Mouse (Mus musculus) myocyte (in vitro differentiated cells): Measurements from ENCODE around the gene Mylk3.

Experiments
- CEBPB ChIP-seq: IDR thresholded peaks from 2 replicates; pipeline ENCODE4 v1.6.1; 2011; ENCODE audit warnings: mild to moderate bottlenecking, moderate library complexity; ENCODE audit not compliant: poor library complexity, insufficient read depth, severe bottlenecking
- E2F4 ChIP-seq: IDR thresholded peaks from one replicate; pipeline ENCODE4 v1.6.1; 2011; ENCODE audit warnings: mild to moderate bottlenecking, control low read depth, moderate library complexity; ENCODE audit not compliant: insufficient read depth
- MAX ChIP-seq: IDR thresholded peaks from one replicate; pipeline ENCODE4 v1.6.1; 2011; ENCODE audit warnings: low read depth, mild to moderate bottlenecking, control low read depth
- MYOG ChIP-seq, 3 experiments: IDR thresholded peaks; one replicate each; pipeline ENCODE4 v1.6.1; 2011; ENCODE audit warnings: control low read depth in 2 of 3, low read depth in 2 of 3, mild to moderate bottlenecking in 2 of 3; ENCODE audit not compliant: insufficient read length in 2 of 3, control insufficient read depth in 1 of 3, insufficient read depth in 1 of 3
- POLR2A ChIP-seq: IDR thresholded peaks from one replicate; pipeline ENCODE4 v1.6.1; 2011; ENCODE audit warnings: low read depth, mild to moderate bottlenecking, control low read depth, moderate library complexity; ENCODE audit not compliant: insufficient read length
- POLR2AphosphoS2 ChIP-seq: IDR thresholded peaks from one replicate; pipeline ENCODE4 v1.6.1; 2011; ENCODE audit warnings: low read depth, control low read depth; ENCODE audit not compliant: insufficient read length
- REST ChIP-seq: IDR thresholded peaks from one replicate; pipeline ENCODE4 v1.6.1; 2011; ENCODE audit warnings: mild to moderate bottlenecking, control low read depth, moderate library complexity; ENCODE audit not compliant: insufficient read depth, insufficient read length
- SRF ChIP-seq: IDR thresholded peaks from one replicate; pipeline ENCODE4 v1.6.1; 2011; ENCODE audit warnings: low read depth; ENCODE audit not compliant: control insufficient read depth, insufficient read length
- TCF12 ChIP-seq: IDR thresholded peaks from one replicate; pipeline ENCODE4 v1.6.1; 2011; ENCODE audit warnings: mild to moderate bottlenecking, control low read depth; ENCODE audit not compliant: poor library complexity, insufficient read depth, severe bottlenecking
- TCF3 ChIP-seq: IDR thresholded peaks from one replicate; pipeline ENCODE4 v1.6.1; 2011; ENCODE audit warnings: low read depth, control low read depth; ENCODE audit not compliant: insufficient read length
- USF1 ChIP-seq: IDR thresholded peaks from one replicate; pipeline ENCODE4 v1.6.1; 2011; ENCODE audit warnings: low read depth, mild to moderate bottlenecking, control low read depth, moderate library complexity

- TF ChIP-seq REST, result no peak
- TF ChIP-seq POLR2A, result no peak
- TF ChIP-seq MAX, result no peak
- no peak for TF ChIP-seq POLR2AphosphoS2
- TF ChIP-seq CEBPB, result no peak
- TF ChIP-seq TCF12, result no peak
- no peak for TF ChIP-seq E2F4
- no peak for TF ChIP-seq TCF3
- TF ChIP-seq USF1, result no peak
- no peak for TF ChIP-seq SRF
- no peak for TF ChIP-seq MYOG (IDR thresholded peaks at IDR 0.05; ENCODE audit: control insufficient read depth in 1 of 3, insufficient read depth in 1 of 3, insufficient read length in 2 of 3, low read depth in 2 of 3)
Observed at GRCm38 (mm10) chr8:85434817-85435216, 48.7 kb upstream of the Mylk3 start.
